8 mouse cellular contexts compared by ENCODE assay signal in genomic region chr13:44229136-44229611, GRCm38 (mm10).
A peak's percentile ranks its signal among the peaks of the same experiment; 100 is the strongest.
DNase-seq lines count a peak whose midpoint lies in the region; ATAC-seq lines count a peak whose summit lies in the region.

No protein-coding gene starts in this region.

- no peaks in the 10 kb centered on the region for H3K27me3 ChIP-seq in heart, embryonic 11.5 days (ENCODE audit: control insufficient read depth, insufficient read depth, low read length)
- peaks cover 4% of the 10 kb centered on the region; the same call in 1 of the 2 replicates for H3K27me3 ChIP-seq in neural tube, embryonic 12.5 days (replicated peaks)

- no peak for DNase-seq in heart, postnatal 36 days
- no peak for DNase-seq in neural tube, embryonic 10.5 days (ENCODE audit: extremely low spot score, low spot score)
- peak; percentile 46 for DNase-seq in mesoderm, embryonic 11.5 days (ENCODE audit: low read depth, low spot score)
- no peak for DNase-seq in ovary, postnatal 36 days (ENCODE audit: low spot score)
- DNase-seq in spleen, adult 12 weeks (ENCODE audit: low spot score): no peak
- DNase-seq in testis, postnatal 10 days (ENCODE audit: low spot score): no peak

- intact Hi-C loops in heart, postnatal 36 days (cut with DNase I): loop anchor here (2.0 to 5.0 kb wide), 3 partner anchors 54 to 503 kb away; no protein-coding TSS in a partner anchor

- 7% methylated on average over 7 of the region's 7 CpGs for WGBS in heart, embryonic 11.5 days (ENCODE audit: insufficient replicate concordance)
- WGBS in neural tube, embryonic 12.5 days: 7% methylated on average over 7 of the region's 7 CpGs

- H3K9ac ChIP-seq in heart, embryonic 11.5 days (ENCODE audit: low read depth, low read length): peak overlapping the region; percentile 61
- no peak overlapping the region for H3K9ac ChIP-seq in neural tube, embryonic 12.5 days

- H3K36me3 ChIP-seq in heart, embryonic 11.5 days (ENCODE audit: control insufficient read depth, insufficient read depth, low read length): no peaks in the 10 kb centered on the region
- no peaks in the 10 kb centered on the region for H3K36me3 ChIP-seq in neural tube, embryonic 12.5 days

- no peak overlapping the region for H3K4me3 ChIP-seq in heart, embryonic 11.5 days (ENCODE audit: low read depth, low read length)
- H3K4me3 ChIP-seq in neural tube, embryonic 12.5 days: no peak overlapping the region

- no peak for ATAC-seq in heart, embryonic 11.5 days (replicated peaks; ENCODE audit: insufficient number of reproducible peaks, low FRiP score, low TSS enrichment)
- ATAC-seq in neural tube, embryonic 12.5 days (ENCODE audit: low FRiP score, low read depth): no peak

- peak overlapping the region; percentile 63 for H3K27ac ChIP-seq in heart, embryonic 11.5 days (ENCODE audit: low read depth, low read length)
- H3K27ac ChIP-seq in neural tube, embryonic 12.5 days: no peak overlapping the region

- 0 out of 2 replicates have a peak, but pooled peaks cover 8% of the 10 kb centered on the region for H3K9me3 ChIP-seq in heart, embryonic 11.5 days (replicated peaks; ENCODE audit: control insufficient read depth, low read length)
- H3K9me3 ChIP-seq in neural tube, embryonic 12.5 days: no peaks in the 10 kb centered on the region

- peak overlapping the region; percentile 48 for H3K4me2 ChIP-seq in heart, embryonic 11.5 days
- H3K4me2 ChIP-seq in neural tube, embryonic 12.5 days (replicated peaks): peak overlapping the region; percentile 18

- peaks cover 29% of the 10 kb centered on the region for H3K4me1 ChIP-seq in heart, embryonic 11.5 days (ENCODE audit: control insufficient read depth, insufficient read depth, low read length)
- H3K4me1 ChIP-seq in neural tube, embryonic 12.5 days: peaks cover 45% of the 10 kb centered on the region
